Mouse (Mus musculus) heart, embryonic 15.5 days (tissue): ENCODE results near the gene Zdhhc14. TPM values are rescaled to one million over a fixed set of nuclear protein-coding genes. Genes with fewer than 3 reads are reported as not detected.

Experiments
- polyA plus RNA-seq: library from polyadenylated mRNA; unstranded; fragments of >200 nt; fragmentation: Nextera tagmentation; extraction: Ambion mirVana; gene quantifications from 2 replicates; pipeline ENCODE4 v1.2.1, GENCODE M21; 2015

Zdhhc14 gene
- polyA plus RNA-seq, 1 experiment from 2014 or later = 1.3 TPM

Other genes starting within 250 kb of the Zdhhc14 start
- not detected in 2 replicates for gene Ldhal6b, start 73.8 kb upstream of the Zdhhc14 start, polyA plus RNA-seq
- 107 and 118 TPM in 2 replicates for gene Tmem242, start 52.3 kb upstream of the Zdhhc14 start, polyA plus RNA-seq